Mouse (Mus musculus): ENCODE measurements at regions not wholly inside any gene's neighbourhood (a gene's known extent, or its start where the extent isn't known, plus 50 kb on each side); places are given as distances from the start of the nearest gene placed in this dataset.
A peak's percentile ranks its signal among the peaks of the same experiment; 100 is the strongest.

DNA sequence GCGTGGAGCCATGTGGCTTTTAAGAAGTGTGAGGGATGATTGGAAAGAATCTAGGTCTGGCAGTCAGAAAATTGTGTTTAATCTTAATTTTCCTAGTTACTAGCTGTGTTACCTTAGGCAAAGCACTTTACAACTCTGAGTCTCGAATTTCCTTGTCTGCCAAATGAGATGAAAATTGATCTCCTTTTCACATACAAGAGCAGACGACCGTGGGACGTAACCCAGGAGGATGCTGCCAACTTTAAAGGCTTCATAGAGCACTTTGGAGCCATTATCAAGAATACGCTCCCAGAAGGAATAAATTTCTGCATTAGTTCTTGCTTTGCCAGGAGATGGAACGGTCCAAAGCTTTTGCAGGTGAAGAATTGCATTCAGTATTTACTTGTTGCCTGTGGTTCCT, 457.6 kb downstream of the Bcl11a start:
- DNase-seq (ENCODE audit: low spot score in 2 of 2) = no peak

DNA sequence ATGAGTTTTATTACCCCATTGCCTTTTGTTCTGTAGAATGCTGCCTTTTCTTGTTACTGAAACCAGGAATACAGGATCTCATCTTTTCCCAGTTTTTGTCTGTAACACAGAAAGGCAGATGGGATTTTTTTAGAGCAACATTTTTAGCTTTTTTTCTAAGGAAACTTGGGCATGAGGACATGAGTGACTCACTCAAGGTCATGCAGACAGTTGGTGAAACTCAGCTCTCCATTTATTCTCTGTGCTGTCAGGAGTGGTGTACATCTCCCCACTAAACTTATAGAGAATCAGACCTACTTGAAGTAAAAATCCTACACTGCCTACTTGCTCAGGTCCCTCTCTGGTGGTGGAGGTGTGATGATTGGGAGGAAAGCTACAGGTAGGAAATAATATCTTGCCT, 459.9 kb downstream of the Bcl11a start:
- DNase-seq (ENCODE audit: low spot score in 2 of 2) = no peak

DNA sequence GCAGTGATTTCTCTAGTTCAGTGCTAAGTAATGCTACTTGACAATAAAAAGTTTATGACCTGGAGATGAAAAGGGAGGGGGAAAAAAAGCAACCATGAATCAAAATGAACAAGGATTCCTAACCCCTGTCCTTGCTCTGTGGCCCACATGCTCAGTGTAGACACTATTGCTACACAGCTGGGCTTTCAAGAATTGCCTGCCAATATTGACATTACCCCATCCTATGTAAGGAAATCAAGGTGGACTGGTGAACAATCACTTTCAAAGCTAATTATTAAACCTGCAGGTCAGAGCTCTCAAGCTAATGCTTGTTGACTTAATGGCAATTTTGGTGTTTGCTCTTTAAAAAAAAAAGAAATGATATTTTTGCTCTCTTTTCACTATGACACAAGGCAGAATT, 491.8 kb downstream of the Bcl11a start:
- DNase-seq (ENCODE audit: low spot score in 2 of 2) = no peak

DNA sequence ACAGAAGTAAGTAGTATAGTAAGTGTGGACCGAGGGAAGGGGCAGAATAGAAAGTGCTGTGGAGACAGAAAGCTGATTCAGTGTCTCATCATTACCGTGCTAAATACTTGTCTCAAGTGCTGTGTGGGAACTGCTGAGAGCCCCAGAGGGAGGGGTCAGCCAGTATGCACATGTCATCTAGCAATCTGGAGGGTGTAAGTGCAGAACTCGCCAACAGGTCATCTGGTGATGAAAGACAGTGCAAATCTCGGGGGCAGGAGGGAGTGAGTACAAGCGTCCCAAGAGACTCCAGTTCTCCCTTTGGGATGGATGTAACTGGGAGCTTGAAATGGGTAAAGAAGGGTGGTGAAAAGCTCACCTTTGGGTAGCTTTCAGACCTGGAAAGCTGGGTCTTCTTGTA, 535.7 kb downstream of the Bcl11a start:
- DNase-seq (ENCODE audit: low spot score in 2 of 2) = no peak

DNA sequence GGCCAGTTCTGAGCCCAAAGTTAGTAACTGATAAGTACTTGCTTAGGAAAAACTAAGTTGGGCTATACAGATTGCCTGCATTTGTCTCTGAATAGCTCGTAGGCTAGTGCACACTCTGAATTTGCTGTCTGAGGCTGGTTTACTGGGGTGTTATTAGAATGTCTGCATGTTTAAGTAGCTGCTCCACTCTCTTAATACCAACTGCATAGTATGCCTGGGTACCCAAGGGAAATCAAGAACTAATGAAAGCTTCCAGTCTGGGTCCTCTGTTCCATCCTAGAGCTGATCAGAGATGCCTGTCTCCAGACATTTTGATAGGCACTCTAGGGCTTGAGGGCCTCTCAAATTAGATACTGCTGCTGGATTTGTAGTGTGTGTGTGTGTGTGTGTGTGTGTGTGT, 537.6 kb downstream of the Bcl11a start:
- no peak for DNase-seq (ENCODE audit: low spot score in 2 of 2)

DNA sequence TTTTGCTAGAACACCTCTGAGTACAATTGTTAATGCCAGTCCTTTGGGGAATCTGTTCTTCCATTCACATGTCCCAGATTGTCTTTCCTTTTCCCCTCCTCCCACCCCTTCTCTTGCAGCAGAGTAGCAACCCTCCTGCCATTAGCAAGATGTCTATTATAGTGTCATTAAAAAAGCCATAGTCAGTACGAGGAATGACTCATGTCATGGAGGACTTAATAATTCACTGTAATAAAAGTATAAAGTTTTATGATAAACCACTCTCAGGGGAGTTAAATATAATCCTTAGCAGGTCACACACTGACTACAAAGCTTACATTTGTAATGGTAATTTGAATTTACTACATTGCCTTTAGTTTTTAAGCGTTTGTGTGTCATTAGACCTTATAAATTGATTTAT, 540.7 kb downstream of the Bcl11a start:
- no peak for DNase-seq (ENCODE audit: low spot score in 2 of 2)

DNA sequence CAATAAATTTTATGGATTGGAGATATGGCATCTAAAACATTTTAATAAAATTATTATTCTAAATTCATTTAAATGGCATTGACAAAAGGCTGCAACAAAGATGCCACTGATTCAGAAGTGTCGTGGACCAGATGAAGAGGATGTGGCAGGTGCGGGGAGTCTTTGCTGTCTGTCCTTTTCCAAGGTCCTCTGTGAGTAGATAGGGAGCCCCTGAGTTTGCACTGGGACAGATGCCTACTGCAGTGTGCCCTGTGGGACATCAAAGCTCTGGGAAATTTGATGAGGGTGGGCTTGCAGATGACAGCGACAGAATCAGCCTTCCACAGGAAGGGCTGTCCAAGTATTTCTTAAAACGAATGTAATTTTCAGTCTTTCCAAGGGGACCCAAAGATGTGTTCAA, 541.2 kb downstream of the Bcl11a start:
- no peak for DNase-seq (ENCODE audit: low spot score in 2 of 2)

DNA sequence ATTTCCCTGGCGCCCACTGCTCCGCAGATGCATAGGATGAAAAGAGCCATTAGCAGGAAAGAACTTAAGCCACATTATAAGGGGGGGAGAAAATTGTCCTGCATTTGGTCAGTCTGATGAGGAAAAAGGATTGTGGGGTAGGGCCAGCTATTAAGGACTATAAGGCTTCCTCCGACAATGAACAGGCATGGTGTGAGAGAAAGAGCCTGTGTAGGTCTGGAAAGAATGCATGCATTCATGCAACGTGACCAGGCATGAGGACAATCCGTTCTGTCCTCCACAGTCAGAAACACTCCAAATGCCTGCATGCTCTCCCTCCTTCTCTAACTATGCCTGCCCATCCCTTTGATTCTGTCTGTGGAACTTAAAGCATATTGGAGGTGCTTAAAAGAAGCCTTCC, 550.8 kb downstream of the Bcl11a start:
- DNase-seq (ENCODE audit: low spot score in 2 of 2) = no peak

DNA sequence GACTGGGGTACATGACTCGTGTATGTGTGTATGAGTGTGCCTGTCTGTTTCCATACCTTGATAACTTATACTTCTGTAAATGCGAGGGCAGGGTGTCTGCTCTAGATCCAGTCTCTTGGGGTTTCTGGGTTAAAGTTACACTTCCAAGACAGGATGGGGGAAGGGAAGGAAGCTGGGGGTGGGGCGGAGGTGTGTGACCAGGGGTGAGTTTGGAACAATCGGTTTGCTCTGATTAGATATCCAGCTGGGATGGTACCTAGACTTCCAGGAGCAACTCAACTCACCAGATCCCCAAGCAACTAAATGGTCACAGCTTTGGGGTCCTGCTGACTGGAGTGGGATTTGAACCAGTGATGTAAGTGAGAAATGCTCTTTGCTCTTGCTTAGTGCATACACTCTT, 551.6 kb downstream of the Bcl11a start:
- DNase-seq (ENCODE audit: low spot score in 2 of 2) = no peak

DNA sequence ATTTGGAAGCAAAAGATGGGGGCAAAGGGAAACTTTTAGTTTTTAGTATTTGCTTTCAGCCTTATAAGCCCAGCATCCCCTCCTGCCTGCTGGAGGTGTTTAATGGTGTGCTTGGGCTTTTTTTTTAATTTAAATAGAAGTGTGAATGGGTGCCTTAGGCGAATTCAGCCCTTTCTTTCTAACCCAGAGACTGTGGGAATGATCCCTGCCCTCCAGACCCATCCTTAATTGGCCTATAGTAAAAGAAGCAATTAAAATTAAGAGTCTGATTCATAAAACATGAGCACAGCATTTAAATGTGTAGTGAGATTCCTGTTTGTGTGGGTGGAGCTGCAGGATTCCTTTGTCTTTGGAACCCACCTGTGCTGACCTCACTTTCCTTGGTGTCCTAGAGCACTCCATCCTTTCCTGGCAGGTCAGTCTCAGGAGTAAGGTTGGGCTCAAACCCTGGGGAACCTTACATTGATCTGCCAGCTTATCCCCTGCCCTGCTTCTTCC, 552.6 kb downstream of the Bcl11a start:
- DNase-seq (ENCODE audit: low spot score in 2 of 2) = no peak

DNA sequence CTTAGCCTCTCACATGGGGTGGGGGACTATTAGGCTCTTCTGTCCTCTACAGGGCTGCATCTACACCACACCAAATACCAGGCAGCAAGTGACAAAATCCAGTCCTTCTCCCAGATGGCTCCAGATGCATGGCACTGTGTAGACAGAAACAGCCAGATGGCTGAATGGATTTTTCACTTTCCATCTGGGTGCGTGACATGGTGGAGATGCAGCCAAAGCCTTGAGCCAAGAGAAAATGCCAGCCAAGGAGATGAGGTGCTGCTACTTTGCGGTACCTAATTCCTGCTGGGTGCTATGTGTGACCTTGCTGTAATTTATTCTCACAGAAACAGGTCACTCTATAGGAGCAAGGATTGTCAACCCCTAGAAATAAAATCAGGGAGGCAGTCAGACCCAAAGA, 553.8 kb downstream of the Bcl11a start:
- no peak for DNase-seq (ENCODE audit: low spot score in 2 of 2)

DNA sequence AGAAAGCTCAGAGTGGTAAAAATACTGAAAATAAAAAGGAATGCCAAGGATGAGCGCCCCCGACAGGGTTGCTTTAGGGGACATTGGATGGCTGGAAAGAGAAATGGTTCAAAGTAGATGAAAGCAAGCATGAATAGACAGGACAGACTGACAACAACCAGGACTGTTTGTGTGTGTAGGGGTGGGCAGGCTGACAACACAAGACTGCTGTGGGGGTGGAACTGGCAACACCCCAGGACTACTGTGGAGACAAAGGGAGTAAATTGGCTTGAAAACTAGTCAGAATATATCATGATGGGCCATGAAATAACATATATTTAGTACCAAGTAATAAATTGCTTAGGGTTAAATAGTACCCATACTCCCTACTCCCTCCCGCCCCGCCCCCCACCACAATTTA, 558.9 kb downstream of the Bcl11a start:
- DNase-seq (ENCODE audit: low spot score in 2 of 2) = no peak

DNA sequence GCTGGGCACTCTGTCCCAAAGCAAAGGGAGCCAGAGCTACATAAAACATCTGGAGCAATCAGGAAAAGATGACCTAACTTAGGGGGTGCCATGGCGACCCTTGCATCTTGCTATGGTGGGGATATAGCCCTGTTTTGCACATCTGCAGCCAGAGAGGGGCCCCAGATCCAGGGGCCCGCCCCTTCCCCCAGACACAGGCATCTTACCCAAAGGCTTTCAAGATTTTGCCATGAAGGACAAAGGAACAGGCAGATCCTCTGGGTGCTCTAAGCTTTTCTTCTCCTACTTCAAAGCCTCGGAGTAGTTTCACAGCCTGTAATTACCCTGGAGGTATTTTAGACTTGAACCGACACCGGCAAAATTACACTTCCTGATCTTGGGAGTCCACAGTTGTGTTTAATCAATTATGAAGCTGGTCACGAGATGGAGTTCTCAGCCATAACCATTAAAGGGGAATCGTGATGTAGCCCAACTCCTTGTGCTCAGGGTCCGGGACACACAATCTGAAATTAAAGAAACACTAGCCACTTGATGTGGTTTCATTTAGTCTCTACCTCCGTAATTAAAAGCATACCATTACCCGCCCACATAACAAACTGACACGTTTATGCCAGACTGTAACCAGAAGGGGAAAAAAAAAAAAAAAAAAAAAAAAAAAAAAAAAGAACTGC, 565.7 kb downstream of the Bcl11a start:
- DNase-seq (ENCODE audit: low spot score in 2 of 2) = no peak

DNA sequence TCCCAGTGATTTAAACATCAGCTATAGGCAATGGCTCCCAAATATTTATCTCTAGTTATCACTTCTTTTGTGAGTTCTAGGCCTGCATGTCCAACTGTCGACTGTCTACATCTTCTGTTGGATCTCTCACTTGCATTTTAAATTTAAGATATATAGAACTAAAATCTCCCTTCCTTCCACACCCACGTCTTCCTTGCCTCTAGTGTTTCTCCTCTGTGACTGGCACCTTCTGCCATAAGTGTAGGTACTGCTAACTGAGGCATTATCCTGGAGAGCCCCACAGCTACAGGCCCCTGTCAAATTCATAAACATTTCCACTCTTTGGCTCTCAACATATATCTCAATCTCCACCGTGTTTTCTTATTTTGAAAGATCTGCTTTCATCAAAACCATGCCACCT, 575.0 kb downstream of the Bcl11a start:
- no peak for DNase-seq (ENCODE audit: low spot score in 2 of 2)

DNA sequence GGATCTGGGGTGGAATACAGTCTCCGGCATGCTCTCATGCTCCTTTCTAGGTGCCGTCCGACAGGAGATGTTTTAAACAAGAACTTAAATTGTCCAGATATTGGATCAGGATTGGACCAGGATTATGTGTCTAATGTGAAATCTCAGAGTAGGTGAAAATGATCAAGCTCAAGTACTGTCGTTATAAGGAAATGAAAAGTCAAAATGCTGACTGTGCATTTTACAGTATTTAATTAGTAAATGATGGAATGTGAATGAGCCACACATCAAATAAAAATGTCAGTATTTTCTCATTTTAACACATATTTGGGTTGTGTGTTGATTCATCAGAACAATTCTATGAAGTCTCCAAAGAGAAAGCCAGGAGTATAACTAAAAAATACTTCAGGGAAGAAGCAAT, 586.2 kb downstream of the Bcl11a start:
- DNase-seq (ENCODE audit: low spot score in 2 of 2) = no peak

DNA sequence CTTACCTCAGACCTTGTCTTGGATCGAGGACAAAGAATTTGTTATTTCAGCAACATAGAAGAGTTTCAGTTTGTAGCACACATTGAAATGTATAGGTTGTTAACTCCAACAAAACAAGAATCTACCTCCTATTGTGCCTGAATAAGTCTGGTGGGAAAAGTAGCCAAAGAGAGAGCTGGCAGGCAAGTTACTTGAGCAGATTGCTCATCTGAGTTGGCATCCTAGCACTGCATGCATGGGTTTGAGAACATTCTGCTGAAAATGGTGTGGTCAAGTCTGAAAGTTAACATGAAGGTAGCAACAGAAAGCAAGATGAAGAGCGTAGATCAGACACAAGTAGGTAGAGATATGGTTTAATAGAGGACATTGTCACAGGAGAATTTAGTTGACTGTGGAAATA, 587.5 kb downstream of the Bcl11a start:
- no peak for DNase-seq (ENCODE audit: low spot score in 2 of 2)

DNA sequence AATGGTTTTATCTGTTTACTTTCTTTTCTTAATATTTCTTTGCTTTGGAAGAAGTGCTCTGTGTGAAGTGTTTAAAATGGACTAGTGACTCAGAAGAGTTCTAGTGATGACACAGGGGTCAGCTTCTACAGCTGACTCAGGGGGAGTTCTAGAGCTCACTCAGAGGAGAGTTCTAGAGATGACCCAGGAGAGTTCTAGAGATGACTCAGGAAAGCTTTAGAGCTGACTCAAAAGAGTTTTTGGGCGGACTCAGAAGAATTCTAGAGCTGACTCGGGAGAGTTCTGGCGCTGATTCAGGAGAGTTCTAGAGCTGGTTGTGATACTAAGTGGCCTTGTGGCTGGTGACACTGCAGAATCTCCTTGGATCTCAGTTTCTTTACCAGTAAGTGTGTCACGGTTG, 593.8 kb downstream of the Bcl11a start:
- no peak for DNase-seq (ENCODE audit: low spot score in 2 of 2)

DNA sequence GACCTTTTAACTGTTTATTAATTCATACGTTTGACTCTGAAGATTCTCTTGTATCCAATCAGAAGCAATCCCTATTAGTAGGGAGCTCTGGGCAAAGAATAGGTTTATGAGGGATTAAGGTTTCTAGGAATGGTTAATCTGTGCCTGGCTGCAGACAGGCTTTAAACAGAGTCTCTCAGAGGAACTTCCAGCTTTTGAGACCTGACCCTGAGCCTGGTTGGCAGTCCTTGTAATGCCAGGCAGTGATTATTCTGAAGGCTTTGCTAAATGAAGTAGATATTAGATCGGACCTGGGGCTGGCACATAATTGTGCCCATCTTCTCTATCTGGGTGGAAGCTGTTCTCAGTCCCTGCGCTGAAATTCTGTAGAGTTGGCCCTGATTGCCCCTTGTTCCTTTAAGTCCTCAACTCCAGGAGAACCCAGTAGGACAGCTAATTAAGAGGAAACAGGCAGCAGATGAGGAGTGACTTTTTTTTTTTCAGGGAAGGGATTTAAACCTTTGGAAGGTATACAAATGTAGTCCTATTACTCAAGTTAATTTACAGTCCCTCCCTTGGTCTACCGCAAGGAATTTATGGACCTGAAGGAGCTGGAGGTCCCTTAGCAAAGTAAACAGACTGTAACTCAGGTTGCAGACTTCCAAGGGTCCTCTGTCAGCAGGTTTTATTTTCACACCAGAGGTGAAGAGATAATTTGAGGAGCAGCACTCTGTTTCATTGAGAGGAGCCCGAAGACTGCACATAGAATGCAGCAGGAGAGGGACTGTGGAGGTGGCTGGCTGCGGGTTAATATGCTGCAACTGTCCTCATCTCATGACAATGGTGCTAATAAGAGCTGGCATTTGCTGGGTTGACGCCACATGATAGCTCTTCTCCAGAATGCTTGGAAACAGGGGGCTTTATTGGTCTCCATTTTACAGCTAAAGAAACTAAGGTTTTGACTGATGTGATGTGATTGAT, 595.7 kb downstream of the Bcl11a start:
- no peak for DNase-seq (ENCODE audit: low spot score in 2 of 2)

DNA sequence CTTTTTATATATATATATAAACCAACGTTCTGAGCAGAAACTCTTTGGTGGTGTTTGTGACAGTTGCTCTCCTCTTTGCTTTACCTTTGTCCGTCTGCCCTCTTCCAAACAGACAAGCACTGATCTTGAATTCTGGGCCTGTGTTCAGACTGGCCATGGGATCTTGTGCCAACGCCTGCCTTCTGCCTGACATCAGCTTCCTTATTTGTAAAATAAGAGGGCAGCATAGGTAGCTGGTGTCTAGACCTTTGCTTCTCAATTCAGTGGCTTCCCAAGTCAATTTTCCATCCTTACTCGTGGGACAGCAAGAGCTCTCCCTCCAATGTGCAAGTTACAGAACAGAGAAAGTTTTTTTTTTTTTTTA, 596.3 kb downstream of the Bcl11a start:
- DNase-seq (ENCODE audit: low spot score in 2 of 2) = no peak

DNA sequence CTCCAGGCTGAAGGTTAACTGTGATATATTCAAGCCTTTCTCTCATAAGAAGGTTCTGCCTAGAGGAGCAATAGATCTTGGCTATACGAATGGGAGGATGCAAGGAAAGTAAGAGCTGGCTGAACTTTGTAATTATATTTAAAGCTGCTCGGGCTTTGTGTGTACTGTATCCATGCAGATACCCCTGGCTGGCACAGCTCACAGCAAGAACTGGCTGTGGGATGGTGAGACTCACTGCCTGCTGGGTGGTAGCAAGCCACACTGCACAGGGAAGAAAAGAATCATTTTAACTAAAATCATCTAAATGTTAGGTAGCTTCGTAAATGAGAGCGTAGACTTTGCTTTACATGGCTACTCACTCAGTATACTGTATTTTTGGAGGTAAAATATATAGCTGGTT, 599.2 kb downstream of the Bcl11a start:
- DNase-seq (ENCODE audit: low spot score in 2 of 2) = peak; percentile 15 to 17

DNA sequence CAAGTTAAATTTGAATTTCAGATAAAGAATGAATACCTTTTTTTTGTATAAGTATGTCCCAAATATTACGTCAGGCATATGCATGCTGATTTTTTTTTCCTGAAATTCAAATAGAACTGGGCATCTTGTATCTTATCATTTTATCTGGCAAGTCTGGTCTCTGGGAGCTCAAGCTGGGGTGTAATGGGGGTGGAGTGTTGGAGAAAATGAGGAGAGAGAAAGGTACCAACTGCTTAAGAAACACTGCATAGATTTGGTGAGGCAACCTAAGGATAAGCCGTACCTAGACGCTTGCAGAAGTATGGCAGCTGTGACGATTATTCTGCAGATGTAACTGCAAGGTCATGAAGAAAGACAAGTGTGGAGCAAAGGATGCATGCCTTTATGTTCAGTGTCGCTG, 601.7 kb downstream of the Bcl11a start:
- peak in 1 of 2 experiments; percentile 30 for DNase-seq (ENCODE audit: low spot score in 2 of 2)

DNA sequence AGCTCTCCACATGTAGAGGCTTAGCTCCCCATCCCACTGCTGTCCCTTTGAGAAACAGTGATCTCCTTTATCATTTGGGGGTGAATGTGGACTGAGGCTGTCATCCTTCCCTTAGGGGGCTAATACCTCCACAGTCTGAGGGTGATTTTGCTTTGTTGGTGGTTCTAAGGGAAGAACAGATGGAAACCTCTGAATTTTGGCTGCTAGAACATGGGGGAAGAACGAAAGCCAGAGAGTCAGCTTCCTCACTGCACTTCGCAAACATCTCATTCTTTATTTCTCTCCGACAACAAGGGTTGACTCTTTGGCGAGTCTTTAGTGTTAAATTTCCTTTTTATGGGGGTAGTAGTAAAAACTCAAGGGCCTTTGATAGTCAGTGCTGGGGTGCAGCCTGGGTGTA, 604.6 kb downstream of the Bcl11a start:
- no peak for DNase-seq (ENCODE audit: low spot score in 2 of 2)
